Mouse (Mus musculus) limb, embryonic 15.5 days (tissue): ENCODE results near the gene Trip12. TPM values are rescaled to one million over a fixed set of nuclear protein-coding genes. Genes with fewer than 3 reads are reported as not detected.

Source experiments
- ATAC-seq: fragments of 200-750 bp; cut with Nextera tagmentation; 2 replicates; pipeline ENCODE4 v1.8.0; 2017; ENCODE audit warnings: low read depth, moderate TSS enrichment; ENCODE audit not compliant: insufficient number of reproducible peaks, low FRiP score, low TSS enrichment
- H3K27ac ChIP-seq: fragments of 300-500 bp; sonication (generic); 2 replicates; pipeline ENCODE4 v1.5.1; 2015; ENCODE audit warnings: moderate library complexity, mild to moderate bottlenecking, inconsistent platforms
- H3K27me3 ChIP-seq: fragments of 300-500 bp; sonication (generic); 2 replicates; pipeline ENCODE4 v1.6.1; 2015; ENCODE audit warnings: inconsistent platforms
- H3K36me3 ChIP-seq: fragments of 300-500 bp; sonication (generic); 2 replicates; pipeline ENCODE4 v1.6.1; 2015; ENCODE audit warnings: inconsistent platforms
- H3K4me1 ChIP-seq: fragments of 300-500 bp; sonication (generic); 2 replicates; pipeline ENCODE4 v1.6.1; 2015; ENCODE audit warnings: inconsistent platforms
- H3K4me2 ChIP-seq: fragments of 300-500 bp; sonication (generic); 2 replicates; pipeline ENCODE4 v1.6.1; 2015; ENCODE audit warnings: mild to moderate bottlenecking, inconsistent platforms
- H3K4me3 ChIP-seq: fragments of 300-500 bp; sonication (generic); 2 replicates; pipeline ENCODE4 v1.5.1; 2015; ENCODE audit warnings: mild to moderate bottlenecking, inconsistent platforms
- H3K9ac ChIP-seq: fragments of 300-500 bp; sonication (generic); 2 replicates; pipeline ENCODE4 v1.6.1; 2015; ENCODE audit warnings: inconsistent platforms
- H3K9me3 ChIP-seq: fragments of 300-500 bp; sonication (generic); 2 replicates; pipeline ENCODE4 v1.6.1; 2016; ENCODE audit warnings: inconsistent platforms
- WGBS: fragments of 180-500 bp; shearing (Covaris S2); methylation state at CpG from one replicate; pipeline ENCODE4 v1.1.7; 2015; 5-methylcytosine and 5-hydroxymethylcytosine counted together
- microRNA-seq: library from miRNA; unstranded; fragments of <30 nt; microRNA quantifications from one replicate; pipeline ENCODE4, GENCODE M21; 2016
- polyA plus RNA-seq: library from polyadenylated mRNA; unstranded; fragments of >200 nt; fragmentation: Nextera tagmentation; extraction: Ambion mirVana; gene quantifications from 2 replicates; pipeline ENCODE4 v1.2.1, GENCODE M21; 2015

Trip12 gene
- polyA plus RNA-seq, 1 experiment from 2014 or later = 62.0 TPM

DNA sequence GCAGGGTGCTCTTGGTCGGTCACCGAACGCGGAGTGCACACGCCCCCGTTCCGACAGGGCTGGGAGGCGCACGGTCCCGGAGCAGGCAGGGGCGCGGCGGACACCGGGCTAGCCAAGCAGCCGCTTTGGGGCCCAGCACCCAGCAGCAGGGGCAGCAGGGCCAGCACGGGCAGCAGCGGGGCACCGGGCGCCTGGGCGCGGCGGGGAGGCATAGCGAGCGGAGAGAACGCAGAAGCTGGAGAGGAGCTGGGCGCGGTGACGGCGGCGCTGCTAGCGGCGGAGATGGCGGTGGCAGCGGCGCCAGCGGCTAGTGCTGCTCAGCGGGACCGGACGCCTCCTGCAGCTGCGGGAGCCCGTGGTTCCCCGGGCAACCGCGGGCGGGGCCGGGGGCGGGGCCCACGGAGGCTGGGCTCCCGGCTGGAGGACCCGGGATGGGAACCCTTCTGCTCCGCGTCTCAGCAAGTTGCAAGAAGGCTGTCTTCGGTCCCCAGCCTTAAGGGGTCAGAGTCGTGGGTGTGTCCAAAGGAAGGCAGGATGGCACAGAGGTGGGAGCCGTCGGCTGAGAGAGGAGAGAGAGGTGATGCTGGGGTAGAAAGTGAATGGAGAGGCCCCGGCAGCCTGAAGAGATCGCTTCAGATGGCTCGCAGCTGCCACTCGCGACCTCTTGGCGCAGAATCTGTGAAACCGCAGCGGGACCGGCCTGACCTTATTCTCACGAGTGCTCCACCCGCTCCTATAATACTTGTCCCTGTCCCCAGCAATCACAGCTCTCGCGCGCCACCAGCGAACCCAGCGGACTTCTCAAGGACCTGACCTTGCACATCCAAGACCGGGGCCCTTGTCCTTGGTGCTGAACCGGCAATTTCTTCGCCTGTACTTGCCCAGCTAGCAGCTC lies 144.6 kb downstream of the Trip12 start, which contains the start of gene Dner:
Gene Dner (minus strand): TSS at position 705 of the 895 bp plus-strand sequence.
- Histone ChIP-seq H3K4me3 (peak within 1 kb of the TSS; percentile 44), H3K36me3 (no peaks in the 10 kb centered on the region), H3K9me3 (no peaks in the 10 kb centered on the region), H3K4me1 (peaks cover 12% of the 10 kb centered on the region), H3K4me2 (peak within 1 kb of the TSS; percentile 89), H3K27me3 (peaks cover 41% of the 10 kb centered on the region), H3K27ac (no peak within 1 kb of the TSS), H3K9ac (no peak within 1 kb of the TSS)
- WGBS = under 1% methylated on average over 64 of the region's 75 CpGs
- peak; percentile 63 for ATAC-seq

- WGBS = 13% methylated on average over 26 of the region's 26 CpGs
- Histone ChIP-seq H3K9me3 (no peaks in the 10 kb centered on the region), H3K9ac (no peak overlapping the region), H3K4me1 (peaks cover 12% of the 10 kb centered on the region), H3K27me3 (peaks cover 41% of the 10 kb centered on the region), H3K4me2 (peak overlapping the region; percentile 89), H3K36me3 (no peaks in the 10 kb centered on the region), H3K4me3 (peak overlapping the region; percentile 44), H3K27ac (no peak overlapping the region)
- ATAC-seq = 0 out of 2 replicates have a peak, but pooled peaks have one; percentile 10
These were observed 145.4 kb downstream of the Trip12 start for GRCm38 (mm10) chr1:84694688-84695474.

GRCm38 (mm10) chr1:84677910-84678309 lies 162.4 kb downstream of the Trip12 start:
- Histone ChIP-seq H3K9ac (no peak overlapping the region), H3K4me1 (no peaks in the 10 kb centered on the region), H3K4me2 (no peak overlapping the region), H3K27me3 (no peaks in the 10 kb centered on the region), H3K4me3 (no peak overlapping the region), H3K27ac (no peak overlapping the region), H3K36me3 (no peaks in the 10 kb centered on the region), H3K9me3 (no peaks in the 10 kb centered on the region)
- 64% methylated on average over 4 of the region's 4 CpGs for WGBS
- ATAC-seq = no peak

Small RNAs within 50 kb of the gene (microRNA-seq; reads per million reads assigned to microRNA genes)
- 3.3 reads per million, percentile 9 among the genes with 10 or more reads in this experiment for gene Mir5126

Other genes with a start within 250 kb of the Trip12 start
- gene Dner, start 144.3 kb downstream of the Trip12 start, polyA plus RNA-seq = 3.4 and 3.5 TPM in 2 replicates
- gene Fbxo36, start 675 bp downstream of the Trip12 start, polyA plus RNA-seq = 9.8 and 12.0 TPM in 2 replicates
- gene Slc16a14, start 94.6 kb upstream of the Trip12 start, polyA plus RNA-seq = 0.50 and 0.60 TPM in 2 replicates